Mouse (Mus musculus): Measurements from ENCODE around the gene Tenm4. TPM values are rescaled to one million over a fixed set of nuclear protein-coding genes. Genes with fewer than 3 reads are reported as not detected.

Gene Tenm4
- total RNA-seq, 1 experiment: 38.9 TPM

DNA sequence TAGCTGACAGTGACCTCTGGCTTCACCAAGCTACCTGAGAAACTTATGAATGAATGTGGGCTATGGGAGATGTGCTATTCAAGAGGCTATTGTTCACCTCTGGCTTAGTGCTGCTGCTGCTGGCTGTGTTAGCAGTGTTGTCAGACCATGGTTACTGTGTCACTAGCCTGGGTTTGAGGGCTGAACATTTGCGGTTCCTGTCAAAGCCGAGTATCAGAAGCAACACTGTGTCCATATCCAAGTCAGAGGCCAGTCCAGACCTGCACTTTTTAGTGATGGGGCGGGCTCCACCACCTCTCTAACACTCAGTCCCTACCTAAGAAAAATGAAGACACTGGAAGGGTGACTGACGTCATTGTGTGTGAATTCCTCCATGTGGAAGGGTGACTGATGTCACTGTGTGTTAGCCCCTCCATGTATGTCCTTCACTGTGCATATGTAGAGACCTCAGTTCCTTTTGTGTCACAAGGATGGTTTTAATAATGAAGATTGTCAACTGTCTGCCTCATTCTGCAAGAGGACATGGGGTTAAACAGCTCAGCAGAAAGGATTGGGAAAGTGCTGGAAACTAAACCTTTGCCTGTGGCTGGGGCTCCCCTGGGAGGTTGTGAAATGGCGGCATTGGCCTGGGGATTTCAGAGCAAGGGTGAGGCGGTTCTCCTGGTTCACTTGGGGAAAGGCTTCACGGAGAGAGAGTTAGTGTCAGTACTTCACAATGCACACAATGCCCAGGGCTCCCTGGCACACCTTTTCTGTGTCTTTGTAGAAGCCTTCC lies 14.4 kb upstream of the Tenm4 start:
- Histone ChIP-seq H3K4me3 (ENCODE audit: insufficient read depth in 1 of 2, low read depth in 1 of 2, low read length in 2 of 2, poor library complexity in 1 of 2, severe bottlenecking in 1 of 2) (no peak overlapping the region), H3K4me1 (ENCODE audit: control insufficient read depth in 2 of 2, insufficient read depth in 2 of 2, low read length in 2 of 2, poor library complexity in 1 of 2) (no peaks in the 10 kb centered on the region), H3K36me3 (ENCODE audit: control insufficient read depth, insufficient read depth, low read length, poor library complexity, severe bottlenecking) (no peaks in the 10 kb centered on the region), H3K9ac (ENCODE audit: insufficient read depth, low read depth, low read length, poor library complexity, severe bottlenecking) (no peak overlapping the region), H3K9me3 (ENCODE audit: control insufficient read depth, insufficient read depth, low read depth, low read length) (no peaks in the 10 kb centered on the region), H3K27ac (ENCODE audit: insufficient read depth, low read depth, low read length, poor library complexity, severe bottlenecking) (no peak overlapping the region)
- no peak for DNase-seq (ENCODE audit: low read depth, low spot score)
- in situ Hi-C loops (cut with MboI; ENCODE audit: low sequenced_read_pairs in 2 of 2, unreplicated experiment in 2 of 2): no loop called here
- TF ChIP-seq CHD2 (IDR thresholded peaks at IDR 0.05; ENCODE audit: low read depth, low read length) (no peak), ZNF384 (IDR thresholded peaks at IDR 0.05; ENCODE audit: low read depth, low read length) (no peak), ZC3H11A (IDR thresholded peaks at IDR 0.05; ENCODE audit: borderline replicate concordance, low read depth, low read length) (no peak), MAFK (IDR thresholded peaks at IDR 0.05; ENCODE audit: insufficient read depth, low read depth, low read length) (no peak), HCFC1 (IDR thresholded peaks at IDR 0.05; ENCODE audit: borderline replicate concordance, insufficient read depth, low read length) (no peak)

DNA sequence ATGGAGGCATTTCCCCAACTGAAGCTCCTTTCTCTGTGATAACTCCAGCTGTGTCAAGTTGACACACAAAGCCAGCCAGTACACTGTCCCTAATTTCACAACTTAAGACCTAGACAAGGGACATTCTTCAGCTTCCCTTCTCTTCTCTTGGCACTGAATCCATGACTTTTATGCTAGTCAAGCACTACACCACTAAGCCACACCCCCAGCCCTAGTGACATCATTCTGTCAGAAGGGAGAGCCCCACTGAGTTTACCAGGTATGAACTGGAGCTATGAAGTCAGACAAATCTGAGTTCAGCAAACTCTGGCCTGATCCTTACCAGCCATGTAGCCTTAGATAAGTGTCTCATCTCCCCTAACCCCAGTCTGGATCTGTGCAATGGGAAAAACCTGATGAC lies 6.9 kb upstream of the Tenm4 start:
- DNase-seq (ENCODE audit: low read depth, low spot score): no peak

DNA sequence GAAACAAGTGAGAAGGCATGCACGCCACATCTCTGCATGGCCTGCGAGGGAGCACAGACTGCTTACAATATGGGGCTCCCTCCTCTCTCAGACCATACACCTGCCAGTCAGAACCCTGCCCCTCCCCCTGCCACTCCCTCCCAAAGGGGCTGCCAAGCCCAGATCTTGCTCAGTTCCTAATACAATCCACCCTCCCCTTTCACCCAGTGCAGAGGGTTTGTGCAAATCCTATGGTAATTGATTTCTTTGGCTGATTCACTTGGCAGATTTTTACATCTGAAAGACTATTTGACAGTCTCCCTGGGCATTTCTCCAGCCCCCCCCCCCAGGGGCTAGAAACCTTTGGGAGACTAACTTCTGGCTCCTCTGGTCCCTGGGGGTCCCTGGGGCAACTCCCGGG lies 2.1 kb upstream of the Tenm4 start:
- TF ChIP-seq MAFK (IDR thresholded peaks at IDR 0.05; ENCODE audit: insufficient read depth, low read depth, low read length): no peak
- TF ChIP-seq HCFC1 (IDR thresholded peaks at IDR 0.05; ENCODE audit: borderline replicate concordance, insufficient read depth, low read length): no peak
- TF ChIP-seq ZNF384 (IDR thresholded peaks at IDR 0.05; ENCODE audit: low read depth, low read length): no peak
- TF ChIP-seq CHD2 (IDR thresholded peaks at IDR 0.05; ENCODE audit: low read depth, low read length): no peak
- no peak for TF ChIP-seq ZC3H11A (IDR thresholded peaks at IDR 0.05; ENCODE audit: borderline replicate concordance, low read depth, low read length)
- H3K9me3 ChIP-seq (ENCODE audit: control insufficient read depth, insufficient read depth, low read depth, low read length): no peaks in the 10 kb centered on the region
- DNase-seq (ENCODE audit: low read depth, low spot score): peak; percentile 47
- no peak overlapping the region for H3K4me3 ChIP-seq (ENCODE audit: insufficient read depth in 1 of 2, low read depth in 1 of 2, low read length in 2 of 2, poor library complexity in 1 of 2, severe bottlenecking in 1 of 2)
- in situ Hi-C loops (cut with MboI; ENCODE audit: low sequenced_read_pairs in 2 of 2, unreplicated experiment in 2 of 2): no loop called here
- no peaks in the 10 kb centered on the region for H3K36me3 ChIP-seq (ENCODE audit: control insufficient read depth, insufficient read depth, low read length, poor library complexity, severe bottlenecking)
- H3K9ac ChIP-seq (ENCODE audit: insufficient read depth, low read depth, low read length, poor library complexity, severe bottlenecking): no peak overlapping the region
- no peak overlapping the region for H3K27ac ChIP-seq (ENCODE audit: insufficient read depth, low read depth, low read length, poor library complexity, severe bottlenecking)
- peaks cover 0 to 24% of the 10 kb centered on the region in 2 experiments; a peak in 2 of 4 replicates for H3K4me1 ChIP-seq (ENCODE audit: control insufficient read depth in 2 of 2, insufficient read depth in 2 of 2, low read length in 2 of 2, poor library complexity in 1 of 2)

More for the DNA sequence above, 6.9 kb upstream of the Tenm4 start:
- peaks cover 0 to 18% of the 10 kb centered on the region in 2 experiments; a peak in 2 of 4 replicates for H3K4me1 ChIP-seq (ENCODE audit: control insufficient read depth in 2 of 2, insufficient read depth in 2 of 2, low read length in 2 of 2, poor library complexity in 1 of 2)
- H3K9ac ChIP-seq (ENCODE audit: insufficient read depth, low read depth, low read length, poor library complexity, severe bottlenecking): no peak overlapping the region
- H3K9me3 ChIP-seq (ENCODE audit: control insufficient read depth, insufficient read depth, low read depth, low read length): no peaks in the 10 kb centered on the region
- H3K27ac ChIP-seq (ENCODE audit: insufficient read depth, low read depth, low read length, poor library complexity, severe bottlenecking): no peak overlapping the region
- H3K36me3 ChIP-seq (ENCODE audit: control insufficient read depth, insufficient read depth, low read length, poor library complexity, severe bottlenecking): no peaks in the 10 kb centered on the region
- in situ Hi-C loops (cut with MboI; ENCODE audit: low sequenced_read_pairs in 2 of 2, unreplicated experiment in 2 of 2): no loop called here
- no peak overlapping the region for H3K4me3 ChIP-seq (ENCODE audit: insufficient read depth in 1 of 2, low read depth in 1 of 2, low read length in 2 of 2, poor library complexity in 1 of 2, severe bottlenecking in 1 of 2)
- no peak for TF ChIP-seq MAFK (IDR thresholded peaks at IDR 0.05; ENCODE audit: insufficient read depth, low read depth, low read length)
- no peak for TF ChIP-seq CHD2 (IDR thresholded peaks at IDR 0.05; ENCODE audit: low read depth, low read length)
- TF ChIP-seq ZNF384 (IDR thresholded peaks at IDR 0.05; ENCODE audit: low read depth, low read length): no peak
- TF ChIP-seq ZC3H11A (IDR thresholded peaks at IDR 0.05; ENCODE audit: borderline replicate concordance, low read depth, low read length): no peak
- TF ChIP-seq HCFC1 (IDR thresholded peaks at IDR 0.05; ENCODE audit: borderline replicate concordance, insufficient read depth, low read length): no peak

DNA sequence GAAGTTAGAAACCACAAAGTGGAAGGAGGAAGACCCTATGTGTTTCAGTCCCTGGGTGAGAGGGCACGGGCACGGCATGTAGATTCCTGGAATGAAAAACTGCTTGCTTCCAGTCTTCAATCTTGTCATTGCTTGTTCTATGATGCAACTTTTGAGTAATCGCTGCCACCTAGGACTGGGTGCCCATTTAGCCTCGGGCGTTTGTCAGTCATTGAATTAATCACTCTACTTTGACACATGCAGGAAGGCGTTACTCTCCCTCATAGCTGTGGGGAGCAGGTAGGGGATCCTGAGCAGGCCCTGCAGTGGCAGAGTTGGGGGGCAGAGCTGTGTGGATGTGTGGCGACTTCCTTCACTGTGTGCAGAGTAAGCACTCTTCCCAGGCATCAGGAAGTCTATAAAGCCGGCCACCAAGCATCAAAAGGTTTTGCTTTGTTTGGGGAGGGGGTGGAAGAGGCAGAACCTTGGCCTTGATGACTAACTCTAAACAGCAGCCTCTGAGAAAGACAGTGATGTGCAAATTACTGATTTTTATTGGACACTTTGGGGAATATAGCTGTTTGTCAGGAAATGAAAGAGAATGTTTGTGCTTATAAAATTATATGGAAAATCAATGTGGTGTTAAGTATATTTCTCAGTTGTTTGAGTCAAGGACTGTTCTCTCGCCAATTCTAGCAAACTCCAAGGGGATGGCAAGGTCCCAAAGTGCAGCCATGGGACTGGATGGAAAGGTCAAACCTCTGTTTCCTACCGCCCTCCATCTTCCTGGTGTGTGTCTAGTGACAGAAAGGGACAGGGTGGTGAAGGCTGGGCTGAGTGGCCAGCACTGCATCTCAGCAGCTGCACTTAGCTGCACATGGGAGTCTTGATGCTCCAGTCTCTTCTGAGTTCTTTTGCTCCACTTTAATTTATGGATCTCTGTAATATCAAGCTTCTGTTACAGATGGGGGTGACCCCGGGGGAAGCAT lies 834 bp downstream of the Tenm4 start:
- no peak for DNase-seq (ENCODE audit: low read depth, low spot score)
- in situ Hi-C loops (cut with MboI; ENCODE audit: low sequenced_read_pairs in 2 of 2, unreplicated experiment in 2 of 2): no loop called here

More for the DNA sequence above, 834 bp downstream of the Tenm4 start:
- H3K9ac ChIP-seq (ENCODE audit: insufficient read depth, low read depth, low read length, poor library complexity, severe bottlenecking): no peak overlapping the region
- TF ChIP-seq MAFK (IDR thresholded peaks at IDR 0.05; ENCODE audit: insufficient read depth, low read depth, low read length) (no peak), HCFC1 (IDR thresholded peaks at IDR 0.05; ENCODE audit: borderline replicate concordance, insufficient read depth, low read length) (no peak), CHD2 (IDR thresholded peaks at IDR 0.05; ENCODE audit: low read depth, low read length) (no peak), ZNF384 (IDR thresholded peaks at IDR 0.05; ENCODE audit: low read depth, low read length) (no peak), ZC3H11A (IDR thresholded peaks at IDR 0.05; ENCODE audit: borderline replicate concordance, low read depth, low read length) (no peak)
- peaks cover 0 to 23% of the 10 kb centered on the region in 2 experiments; a peak in 2 of 4 replicates for H3K4me1 ChIP-seq (ENCODE audit: control insufficient read depth in 2 of 2, insufficient read depth in 2 of 2, low read length in 2 of 2, poor library complexity in 1 of 2)
- H3K9me3 ChIP-seq (ENCODE audit: control insufficient read depth, insufficient read depth, low read depth, low read length): no peaks in the 10 kb centered on the region
- no peak overlapping the region for H3K27ac ChIP-seq (ENCODE audit: insufficient read depth, low read depth, low read length, poor library complexity, severe bottlenecking)
- H3K36me3 ChIP-seq (ENCODE audit: control insufficient read depth, insufficient read depth, low read length, poor library complexity, severe bottlenecking): no peaks in the 10 kb centered on the region
- no peak overlapping the region for H3K4me3 ChIP-seq (ENCODE audit: insufficient read depth in 1 of 2, low read depth in 1 of 2, low read length in 2 of 2, poor library complexity in 1 of 2, severe bottlenecking in 1 of 2)
